ENCODE assay signal across 27 mouse cellular contexts in the genomic region with DNA sequence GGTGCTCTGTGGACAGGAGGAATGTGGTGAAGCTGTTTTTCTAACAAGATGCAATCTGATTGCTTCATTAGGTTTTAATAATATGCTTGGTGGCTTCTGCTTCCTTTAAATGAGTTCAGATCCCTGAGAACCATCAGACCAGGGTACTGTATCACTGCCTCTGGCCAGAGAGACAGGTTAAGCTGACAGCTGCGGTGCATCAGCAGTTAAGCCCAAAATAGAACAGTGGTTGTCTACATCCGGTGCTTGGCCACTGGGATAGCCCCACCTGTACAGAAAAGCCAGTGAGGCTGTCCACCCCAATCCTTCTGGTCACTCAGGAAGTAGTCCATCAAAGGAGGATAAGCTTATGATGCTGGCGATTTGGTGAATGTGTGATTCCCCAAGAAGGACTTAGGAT.
DNase-seq lines count a peak whose midpoint lies in the region; ATAC-seq and TF ChIP-seq lines count a peak whose summit lies in the region.
"Had no signal": no experiment of that assay in that cellular context is flagged by ENCODE, and none has a peak within 500 bp of the region (broad histone marks: within the 10 kb centered on the region; RNA-seq: fewer than 3 reads in every experiment).

No protein-coding gene starts in this region.

- no peak overlapping the region for H3K4me3 ChIP-seq in heart, embryonic 10.5 days
- no peak overlapping the region for H3K4me3 ChIP-seq in heart, embryonic 13.5 days
- no peak overlapping the region for H3K4me3 ChIP-seq in kidney, embryonic 14.5 days (ENCODE audit: low read length)
- H3K4me3 ChIP-seq in kidney, postnatal 0 days (replicated peaks; ENCODE audit: low read depth, low read length): no peak overlapping the region
- H3K4me3 ChIP-seq: embryonic facial prominence, embryonic 10.5 days; embryonic facial prominence, embryonic 13.5 days; erythroblast, embryonic 14.5 days; forebrain, embryonic 12.5 days; forebrain, embryonic 15.5 days; hindbrain, embryonic 10.5 days; hindbrain, embryonic 13.5 days; intestine, embryonic 15.5 days had no signal

- no peak overlapping the region for H3K4me2 ChIP-seq in heart, embryonic 13.5 days
- H3K4me2 ChIP-seq in kidney, embryonic 14.5 days (replicated peaks; ENCODE audit: low read depth, low read length): no peak overlapping the region
- H3K4me2 ChIP-seq in kidney, postnatal 0 days (ENCODE audit: low read length): no peak overlapping the region
- H3K4me2 ChIP-seq: embryonic facial prominence, embryonic 13.5 days; forebrain, embryonic 12.5 days; forebrain, embryonic 15.5 days; hindbrain, embryonic 13.5 days; intestine, embryonic 15.5 days had no signal

- peak; percentile 31 for DNase-seq in heart, embryonic 10.5 days (ENCODE audit: low spot score)
- DNase-seq in heart, adult 11 months: no peak
- no peak for DNase-seq in heart, adult 8-10 months (ENCODE audit: low spot score)
- no peak for DNase-seq in kidney, postnatal 25 days
- DNase-seq in kidney, postnatal 0 days (ENCODE audit: low spot score): peak; percentile 13
- DNase-seq in kidney, postnatal 10 days: no peak
- DNase-seq: adrenal gland, adult 8-10 months; adrenal gland, postnatal 25 days; cerebellum, adult 11-12 months; cerebellum, adult 8-10 months; cerebellum, postnatal 10 days; cerebellum, postnatal 36 days; embryo, embryonic 11 days; gastrocnemius, postnatal 25 days; heart, postnatal 10 days had no signal

- WGBS in heart, embryonic 10.5 days: 42% methylated on average over 3 of the region's 3 CpGs
- 34% methylated on average over 3 of the region's 3 CpGs for WGBS in heart, embryonic 13.5 days
- 55% methylated on average over 3 of the region's 3 CpGs for WGBS in kidney, embryonic 14.5 days
- WGBS in kidney, postnatal 0 days: 19% methylated on average over 3 of the region's 3 CpGs

- H3K4me1 ChIP-seq in heart, embryonic 10.5 days: peaks cover 28% of the 10 kb centered on the region
- H3K4me1 ChIP-seq in heart, embryonic 13.5 days: peaks cover 42% of the 10 kb centered on the region
- no peaks in the 10 kb centered on the region for H3K4me1 ChIP-seq in kidney, embryonic 14.5 days (ENCODE audit: control insufficient read depth, insufficient read depth, low read length)
- H3K4me1 ChIP-seq in kidney, postnatal 0 days (replicated peaks; ENCODE audit: insufficient read depth, low read length): no peaks in the 10 kb centered on the region
- H3K4me1 ChIP-seq: embryonic facial prominence, embryonic 13.5 days; forebrain, embryonic 15.5 days; hindbrain, embryonic 10.5 days; hindbrain, embryonic 13.5 days; intestine, embryonic 15.5 days had no signal

- no peaks in the 10 kb centered on the region for H3K9me3 ChIP-seq in heart, embryonic 10.5 days
- H3K9me3 ChIP-seq in heart, embryonic 13.5 days: no peaks in the 10 kb centered on the region
- H3K9me3 ChIP-seq in kidney, embryonic 14.5 days (ENCODE audit: control insufficient read depth, low read length): no peaks in the 10 kb centered on the region
- H3K9me3 ChIP-seq in kidney, postnatal 0 days (replicated peaks; ENCODE audit: low read length): no peaks in the 10 kb centered on the region
- H3K9me3 ChIP-seq: embryonic facial prominence, embryonic 10.5 days; embryonic facial prominence, embryonic 13.5 days; forebrain, embryonic 12.5 days; forebrain, embryonic 15.5 days; hindbrain, embryonic 10.5 days; hindbrain, embryonic 13.5 days; intestine, embryonic 15.5 days had no signal

- no peak overlapping the region for H3K27ac ChIP-seq in heart, embryonic 10.5 days
- peak overlapping the region; percentile 3; the same call in 1 of the 2 replicates for H3K27ac ChIP-seq in heart, embryonic 13.5 days (replicated peaks)
- H3K27ac ChIP-seq in kidney, embryonic 14.5 days (ENCODE audit: low read depth, low read length): no peak overlapping the region
- no peak overlapping the region for H3K27ac ChIP-seq in kidney, postnatal 0 days
- H3K27ac ChIP-seq: embryonic facial prominence, embryonic 10.5 days; embryonic facial prominence, embryonic 13.5 days; forebrain, embryonic 12.5 days; forebrain, embryonic 15.5 days; hindbrain, embryonic 10.5 days; hindbrain, embryonic 13.5 days; intestine, embryonic 15.5 days had no signal

- no peak for TF ChIP-seq CTCF in kidney, postnatal 0 days (IDR thresholded peaks at IDR 0.05; ENCODE audit: low read depth)

- H3K27me3 ChIP-seq in heart, embryonic 10.5 days (ENCODE audit: insufficient read depth, poor library complexity, severe bottlenecking): no peaks in the 10 kb centered on the region
- no peaks in the 10 kb centered on the region for H3K27me3 ChIP-seq in heart, embryonic 13.5 days (replicated peaks)
- H3K27me3 ChIP-seq in kidney, embryonic 14.5 days (ENCODE audit: control insufficient read depth, insufficient read depth, low read length): no peaks in the 10 kb centered on the region
- H3K27me3 ChIP-seq in kidney, postnatal 0 days (ENCODE audit: insufficient read depth, low read length): no peaks in the 10 kb centered on the region
- H3K27me3 ChIP-seq: embryonic facial prominence, embryonic 13.5 days; forebrain, embryonic 12.5 days; forebrain, embryonic 15.5 days; hindbrain, embryonic 13.5 days; intestine, embryonic 15.5 days had no signal

- no peaks in the 10 kb centered on the region for H3K36me3 ChIP-seq in heart, embryonic 10.5 days
- no peaks in the 10 kb centered on the region for H3K36me3 ChIP-seq in heart, embryonic 13.5 days
- H3K36me3 ChIP-seq in kidney, embryonic 14.5 days (ENCODE audit: control insufficient read depth, insufficient read depth, low read length): no peaks in the 10 kb centered on the region
- no peaks in the 10 kb centered on the region for H3K36me3 ChIP-seq in kidney, postnatal 0 days (ENCODE audit: insufficient read depth, low read length)
- H3K36me3 ChIP-seq: embryonic facial prominence, embryonic 10.5 days; embryonic facial prominence, embryonic 13.5 days; forebrain, embryonic 12.5 days; forebrain, embryonic 15.5 days; hindbrain, embryonic 10.5 days; hindbrain, embryonic 13.5 days; intestine, embryonic 15.5 days had no signal

- ATAC-seq in heart, embryonic 13.5 days (ENCODE audit: extremely low read depth, insufficient number of reproducible peaks, low FRiP score, low TSS enrichment): no peak
- ATAC-seq in kidney, embryonic 14.5 days (ENCODE audit: low FRiP score, low TSS enrichment): peak; percentile 79
- ATAC-seq in kidney, postnatal 0 days (replicated peaks; ENCODE audit: low FRiP score, low read depth): no peak
- ATAC-seq: activated CD4-positive, CD25-positive, alpha-beta regulatory T cell, adult 4 months; forebrain, embryonic 15.5 days; hindbrain, embryonic 16.5 days; intestine, embryonic 15.5 days had no signal

- no peak overlapping the region for H3K9ac ChIP-seq in heart, embryonic 13.5 days
- no peak overlapping the region for H3K9ac ChIP-seq in kidney, embryonic 14.5 days (ENCODE audit: low read depth, low read length)
- H3K9ac ChIP-seq in kidney, postnatal 0 days (ENCODE audit: low read depth, low read length): no peak overlapping the region
- H3K9ac ChIP-seq: embryonic facial prominence, embryonic 13.5 days; forebrain, embryonic 12.5 days; forebrain, embryonic 15.5 days; hindbrain, embryonic 13.5 days; intestine, embryonic 15.5 days had no signal

Comparison
In these comparisons a context has a peak if more than half of its experiments do, and no peak if none do; other contexts are left out.
1. DNase-seq: peak in heart, embryonic 10.5 days (single experiment) and kidney, postnatal 0 days (single experiment); none in heart, adult 11 months (single experiment), heart, adult 8-10 months (single experiment), kidney, postnatal 25 days (0 of 2) and kidney, postnatal 10 days (single experiment).